Mouse (Mus musculus): Measurements from ENCODE around the gene Map3k14. TPM values are rescaled to one million over a fixed set of nuclear protein-coding genes. Genes with fewer than 3 reads are reported as not detected.

Map3k14 gene
- polyA plus RNA-seq, 1 experiment from 2014 or later, result 6.0 TPM

GRCm38 (mm10) chr11:103197340-103197739, 69.9 kb downstream of the Map3k14 start:
- Histone ChIP-seq H3K27me3 (peaks cover 97% of the 10 kb centered on the region), H3K9me3 (no peaks in the 10 kb centered on the region), H3K4me2 (replicated peaks) (no peak overlapping the region), H3K9ac (replicated peaks) (no peak overlapping the region), H3K4me3 (no peak overlapping the region), H3K36me3 (no peaks in the 10 kb centered on the region), H3K4me1 (peaks cover 30% of the 10 kb centered on the region), H3K27ac (replicated peaks) (no peak overlapping the region)
- WGBS, result 87% methylated on average over 4 of the region's 4 CpGs
- no peak for ATAC-seq (ENCODE audit: low FRiP score, low read depth)

DNA sequence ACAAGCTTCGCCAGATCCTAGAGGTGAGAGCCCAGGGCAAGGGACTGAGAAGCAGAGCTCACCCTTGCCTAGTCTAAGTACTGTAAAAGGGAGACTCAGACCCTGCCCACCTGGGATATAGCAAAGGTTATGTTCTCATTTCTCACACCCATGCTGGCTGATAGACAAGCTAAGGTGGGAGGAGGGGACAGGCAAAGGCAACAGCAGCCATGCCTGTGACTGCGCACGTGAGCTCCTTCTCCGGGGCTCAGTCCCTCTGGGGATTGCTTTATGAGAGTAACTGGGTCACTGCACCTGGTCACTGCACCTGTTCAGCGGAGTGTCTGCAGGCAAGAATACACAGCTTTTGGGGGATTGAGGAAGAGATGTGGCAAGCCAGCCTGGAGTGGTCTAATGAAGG, 71.6 kb downstream of the Map3k14 start:
- H3K9ac ChIP-seq (replicated peaks), result no peak overlapping the region
- H3K27me3 ChIP-seq, result peaks cover 100% of the 10 kb centered on the region
- H3K4me2 ChIP-seq (replicated peaks), result no peak overlapping the region
- no peaks in the 10 kb centered on the region for H3K9me3 ChIP-seq
- no peak for ATAC-seq (ENCODE audit: low FRiP score, low read depth)
- WGBS, result 85% methylated on average over 5 of the region's 5 CpGs
- no peak overlapping the region for H3K27ac ChIP-seq (replicated peaks)
- no peaks in the 10 kb centered on the region for H3K36me3 ChIP-seq
- H3K4me3 ChIP-seq, result no peak overlapping the region
- peaks cover 24% of the 10 kb centered on the region for H3K4me1 ChIP-seq

- H3K9ac ChIP-seq (replicated peaks), result no peak overlapping the region
- H3K27me3 ChIP-seq, result peaks cover 100% of the 10 kb centered on the region
- no peaks in the 10 kb centered on the region for H3K36me3 ChIP-seq
- H3K4me2 ChIP-seq (replicated peaks), result no peak overlapping the region
- WGBS, result 92% methylated on average over 18 of the region's 18 CpGs
- no peak for ATAC-seq (ENCODE audit: low FRiP score, low read depth)
- H3K9me3 ChIP-seq, result no peaks in the 10 kb centered on the region
- peaks cover 24% of the 10 kb centered on the region for H3K4me1 ChIP-seq
- no peak overlapping the region for H3K27ac ChIP-seq (replicated peaks)
- no peak overlapping the region for H3K4me3 ChIP-seq
These were observed 72.0 kb downstream of the Map3k14 start for GRCm38 (mm10) chr11:103195236-103195635.

DNA sequence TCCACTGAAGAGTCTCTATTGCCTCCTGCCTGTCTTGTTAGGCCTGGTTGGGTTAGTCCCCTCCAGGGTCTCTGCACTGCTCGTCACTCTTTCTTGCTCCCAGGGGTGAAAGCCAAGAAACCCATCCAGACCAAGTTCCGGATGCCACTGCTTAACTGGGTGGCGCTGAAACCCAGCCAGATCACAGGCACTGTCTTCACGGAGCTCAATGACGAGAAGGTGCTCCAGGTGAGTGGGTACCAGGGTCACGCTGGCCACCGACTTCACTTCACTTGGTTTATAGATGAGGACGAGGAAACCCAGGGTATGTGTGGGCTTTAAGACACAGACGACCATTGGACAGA, 73.5 kb downstream of the Map3k14 start:
- H3K4me2 ChIP-seq (replicated peaks), result no peak overlapping the region
- 28% methylated on average over 9 of the region's 9 CpGs for WGBS
- H3K9ac ChIP-seq (replicated peaks), result no peak overlapping the region
- no peak overlapping the region for H3K27ac ChIP-seq (replicated peaks)
- no peak overlapping the region for H3K4me3 ChIP-seq
- H3K27me3 ChIP-seq, result peaks cover 97% of the 10 kb centered on the region
- no peak for ATAC-seq (ENCODE audit: low FRiP score, low read depth)
- peaks cover 14% of the 10 kb centered on the region for H3K4me1 ChIP-seq
- no peaks in the 10 kb centered on the region for H3K9me3 ChIP-seq
- H3K36me3 ChIP-seq, result no peaks in the 10 kb centered on the region

DNA sequence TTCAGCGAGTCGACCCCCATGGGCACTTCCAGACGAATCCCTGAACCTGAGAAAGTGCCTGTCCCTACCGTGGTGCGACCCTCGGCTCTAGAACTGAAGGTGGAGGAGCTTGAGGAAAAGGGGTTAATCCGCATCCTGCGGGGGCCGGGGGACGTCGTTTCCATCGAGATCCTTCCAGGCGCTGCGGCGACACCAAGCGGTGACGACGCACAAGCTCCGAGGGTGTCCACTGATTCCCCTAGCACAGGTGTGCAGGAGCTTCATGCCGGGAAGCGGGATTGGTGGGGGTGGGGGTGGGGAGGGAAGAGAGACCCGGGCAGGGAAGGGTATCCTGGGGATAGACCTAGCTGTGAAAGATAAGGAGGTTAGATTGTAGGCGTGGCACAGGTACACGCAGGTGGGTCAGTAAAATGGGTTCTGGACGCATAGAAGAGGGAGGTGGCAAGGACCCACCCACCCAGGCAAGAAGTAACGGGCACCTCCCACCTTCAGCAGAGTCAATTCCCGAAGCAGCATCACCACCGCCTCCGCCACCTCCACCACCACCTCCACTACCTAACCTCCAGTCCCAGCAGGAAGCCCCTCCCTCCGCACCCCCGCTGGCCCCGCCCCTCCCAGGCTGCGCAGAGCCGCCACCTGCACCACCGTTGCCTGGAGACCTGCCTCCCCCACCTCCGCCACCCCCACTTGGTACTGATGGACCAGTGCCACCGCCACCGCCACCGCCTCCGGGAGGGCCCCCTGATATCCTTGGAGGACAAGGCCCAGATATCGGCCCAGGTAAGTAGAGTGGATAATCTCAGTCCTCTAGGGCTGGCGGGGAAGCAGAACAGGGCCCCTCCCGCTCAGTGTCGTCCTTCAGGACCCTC, 74.1 kb downstream of the Map3k14 start:
- 2% methylated on average over 44 of the region's 44 CpGs for whole genome bisulfite sequencing
- no peaks in the 10 kb centered on the region for H3K36me3 ChIP-seq
- no peaks in the 10 kb centered on the region for H3K9me3 ChIP-seq
- ATAC-seq (ENCODE audit: low FRiP score, low read depth), result no peak
- H3K4me2 ChIP-seq (replicated peaks), result peak overlapping the region; percentile 52
- peaks cover 91% of the 10 kb centered on the region for H3K27me3 ChIP-seq
- H3K9ac ChIP-seq (replicated peaks), result no peak overlapping the region
- peaks cover 9% of the 10 kb centered on the region for H3K4me1 ChIP-seq
- H3K4me3 ChIP-seq, result peak overlapping the region; percentile 26
- no peak overlapping the region for H3K27ac ChIP-seq (replicated peaks)

DNA sequence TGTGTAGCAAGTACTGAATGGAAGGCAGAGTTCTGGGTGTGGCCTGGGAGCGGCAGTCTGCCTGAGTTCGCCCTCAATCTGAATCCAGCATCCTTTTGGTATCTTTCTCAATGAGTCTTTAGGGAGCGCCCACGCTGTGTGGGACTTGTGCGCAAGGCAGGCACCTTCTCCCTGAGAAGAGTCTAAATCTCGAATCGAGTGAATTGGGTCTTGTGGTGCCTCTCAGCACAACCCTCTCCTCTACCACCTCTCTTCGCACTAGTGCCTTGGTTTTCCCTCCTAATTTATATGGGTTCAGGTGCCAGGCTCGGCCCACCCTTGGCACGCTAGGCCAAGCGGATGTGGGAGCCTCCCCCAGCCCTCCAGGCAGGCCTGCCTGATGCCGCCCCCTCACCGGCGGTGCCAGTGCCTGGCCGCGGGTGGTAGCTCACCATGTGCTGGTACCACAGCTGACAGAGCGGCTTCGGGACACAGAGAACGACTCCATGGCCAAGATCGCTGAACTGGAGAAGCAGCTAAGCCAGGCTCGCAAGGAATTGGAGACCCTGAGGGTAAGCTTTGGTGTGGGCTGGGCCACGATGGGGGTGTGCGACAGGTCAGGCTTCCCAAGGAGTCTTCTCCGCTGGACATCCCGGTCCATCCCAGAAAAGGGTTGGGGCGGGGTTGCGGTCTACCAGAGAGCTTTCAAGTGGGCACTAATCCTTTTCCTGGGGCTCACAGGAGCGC, 74.9 kb downstream of the Map3k14 start:
- WGBS, result 16% methylated on average over 28 of the region's 28 CpGs
- Histone ChIP-seq H3K4me1 (peaks cover 9% of the 10 kb centered on the region), H3K4me3 (peak overlapping the region; percentile 26), H3K9ac (replicated peaks) (no peak overlapping the region), H3K27ac (replicated peaks) (no peak overlapping the region), H3K9me3 (no peaks in the 10 kb centered on the region), H3K27me3 (peaks cover 83% of the 10 kb centered on the region), H3K4me2 (replicated peaks) (peak overlapping the region; percentile 52), H3K36me3 (no peaks in the 10 kb centered on the region)
- no peak for ATAC-seq (ENCODE audit: low FRiP score, low read depth)

DNA sequence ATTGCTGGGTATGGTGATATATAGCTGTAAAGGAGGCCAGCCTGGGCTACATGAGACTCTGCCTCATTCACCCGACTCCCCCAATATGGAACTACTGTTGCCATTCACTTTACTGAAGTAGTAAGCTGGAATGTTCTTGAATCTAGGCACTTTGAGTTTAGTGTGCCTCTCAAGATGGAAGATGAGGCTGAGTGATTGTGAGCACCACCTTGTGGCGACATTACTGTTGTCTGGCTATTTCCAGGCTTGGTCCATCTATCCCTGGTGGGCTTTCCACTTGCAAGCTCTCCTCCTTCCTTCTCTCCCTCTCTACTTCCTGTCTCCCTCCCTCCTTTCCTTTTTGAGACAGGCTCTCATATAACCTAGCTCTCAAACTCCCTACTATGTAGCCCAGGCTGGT, 82.4 kb downstream of the Map3k14 start:
- ATAC-seq (ENCODE audit: low FRiP score, low read depth), result no peak
- H3K4me2 ChIP-seq (replicated peaks), result no peak overlapping the region
- H3K9me3 ChIP-seq, result no peaks in the 10 kb centered on the region
- WGBS, result 26% methylated on average over 2 of the region's 2 CpGs
- no peaks in the 10 kb centered on the region for H3K36me3 ChIP-seq
- H3K27ac ChIP-seq (replicated peaks), result no peak overlapping the region
- H3K4me3 ChIP-seq, result no peak overlapping the region
- no peaks in the 10 kb centered on the region for H3K4me1 ChIP-seq
- no peak overlapping the region for H3K9ac ChIP-seq (replicated peaks)
- peaks cover 17% of the 10 kb centered on the region for H3K27me3 ChIP-seq

GRCm38 (mm10) chr11:103181911-103182310, 85.4 kb downstream of the Map3k14 start:
- Histone ChIP-seq H3K9ac (replicated peaks) (no peak overlapping the region), H3K27ac (replicated peaks) (no peak overlapping the region), H3K4me3 (no peak overlapping the region), H3K36me3 (no peaks in the 10 kb centered on the region), H3K4me2 (replicated peaks) (no peak overlapping the region), H3K4me1 (no peaks in the 10 kb centered on the region), H3K9me3 (no peaks in the 10 kb centered on the region), H3K27me3 (peaks cover 13% of the 10 kb centered on the region; the same call in 1 of the 2 replicates)
- WGBS, result 80% methylated on average over 3 of the region's 3 CpGs
- no peak for ATAC-seq (ENCODE audit: low FRiP score, low read depth)

DNA sequence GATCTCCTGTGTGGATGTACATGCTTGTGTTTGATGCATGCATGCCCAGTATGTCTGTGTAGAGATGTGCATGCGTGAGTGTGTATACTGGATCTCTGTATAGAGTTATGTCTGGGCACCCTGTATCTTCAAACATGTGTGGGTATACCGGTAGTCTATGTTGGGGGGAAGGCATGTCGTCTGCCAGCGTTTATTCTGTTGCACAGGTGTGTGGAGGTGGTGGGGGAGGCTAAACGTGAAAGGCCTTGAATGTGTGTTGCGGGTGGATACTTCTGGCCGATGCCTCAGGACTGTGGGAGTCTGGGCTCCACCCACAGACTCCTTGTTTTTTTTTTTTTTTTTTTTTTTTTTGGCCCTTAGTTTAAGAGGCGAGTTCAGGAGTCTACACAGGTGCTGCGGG, 85.9 kb downstream of the Map3k14 start:
- Histone ChIP-seq H3K4me3 (no peak overlapping the region), H3K27me3 (peaks cover 13% of the 10 kb centered on the region; the same call in 1 of the 2 replicates), H3K4me1 (no peaks in the 10 kb centered on the region), H3K9me3 (no peaks in the 10 kb centered on the region), H3K4me2 (replicated peaks) (no peak overlapping the region), H3K9ac (replicated peaks) (no peak overlapping the region), H3K27ac (replicated peaks) (no peak overlapping the region), H3K36me3 (no peaks in the 10 kb centered on the region)
- 84% methylated on average over 9 of the region's 9 CpGs for WGBS
- no peak for ATAC-seq (ENCODE audit: low FRiP score, low read depth)

- no peak overlapping the region for H3K9ac ChIP-seq (replicated peaks)
- no peaks in the 10 kb centered on the region for H3K4me1 ChIP-seq
- H3K27ac ChIP-seq (replicated peaks), result no peak overlapping the region
- H3K27me3 ChIP-seq, result peaks cover 7% of the 10 kb centered on the region; the same call in 1 of the 2 replicates
- no peak for ATAC-seq (ENCODE audit: low FRiP score, low read depth)
- no peak overlapping the region for H3K4me2 ChIP-seq (replicated peaks)
- H3K4me3 ChIP-seq, result no peak overlapping the region
- no peaks in the 10 kb centered on the region for H3K36me3 ChIP-seq
- H3K9me3 ChIP-seq, result no peaks in the 10 kb centered on the region
- WGBS, result 67% methylated on average over 1 of the region's 1 CpGs
These were observed 86.8 kb downstream of the Map3k14 start for GRCm38 (mm10) chr11:103180426-103180825.

- Histone ChIP-seq H3K9ac (replicated peaks) (no peak overlapping the region), H3K9me3 (no peaks in the 10 kb centered on the region), H3K4me2 (replicated peaks) (no peak overlapping the region), H3K36me3 (no peaks in the 10 kb centered on the region), H3K4me1 (0 out of 2 replicates have a peak, but pooled peaks cover 3% of the 10 kb centered on the region), H3K27me3 (peaks cover 21% of the 10 kb centered on the region), H3K27ac (replicated peaks) (no peak overlapping the region), H3K4me3 (no peak overlapping the region)
- ATAC-seq (ENCODE audit: low FRiP score, low read depth), result no peak
- WGBS, result 89% methylated on average over 8 of the region's 8 CpGs
These were observed 88.5 kb downstream of the Map3k14 start for GRCm38 (mm10) chr11:103178748-103179147.

GRCm38 (mm10) chr11:103177815-103178485, 89.3 kb downstream of the Map3k14 start:
- WGBS, result 85% methylated on average over 15 of the region's 15 CpGs

More at GRCm38 (mm10) chr11:103177815-103178485, 89.3 kb downstream of the Map3k14 start:
- no peaks in the 10 kb centered on the region for H3K9me3 ChIP-seq
- H3K36me3 ChIP-seq, result no peaks in the 10 kb centered on the region
- no peak overlapping the region for H3K9ac ChIP-seq (replicated peaks)
- ATAC-seq (ENCODE audit: low FRiP score, low read depth), result no peak
- peaks cover 28% of the 10 kb centered on the region for H3K27me3 ChIP-seq
- no peak overlapping the region for H3K4me2 ChIP-seq (replicated peaks)
- 0 out of 2 replicates have a peak, but pooled peaks cover 3% of the 10 kb centered on the region for H3K4me1 ChIP-seq
- no peak overlapping the region for H3K27ac ChIP-seq (replicated peaks)
- no peak overlapping the region for H3K4me3 ChIP-seq
